ENCODE assay signal across 20 mouse cellular contexts in the genomic region with DNA sequence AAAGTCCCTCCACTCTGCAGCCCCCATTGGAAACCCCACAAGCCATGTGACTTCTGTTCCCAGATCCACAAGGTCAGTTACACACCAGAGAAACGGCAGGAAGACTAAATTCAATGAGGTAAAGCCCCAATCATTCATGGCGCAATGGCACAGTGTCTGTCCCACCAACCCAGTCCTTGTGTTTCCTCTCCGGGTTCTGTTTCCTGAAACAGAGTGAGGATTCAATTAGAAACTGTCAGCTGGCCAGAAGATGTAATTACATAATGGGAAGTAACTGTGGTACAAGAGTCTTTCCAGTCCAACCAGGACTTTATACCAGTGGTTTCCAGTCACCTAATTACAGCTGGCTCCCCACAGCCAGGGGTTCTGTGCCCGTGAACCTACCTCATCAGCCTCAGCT. TPM values are rescaled to one million over a fixed set of nuclear protein-coding genes. Genes with fewer than 3 reads are reported as not detected.
A peak's percentile ranks its signal among the peaks of the same experiment; 100 is the strongest.
DNase-seq lines count a peak whose midpoint lies in the region; ATAC-seq and TF ChIP-seq lines count a peak whose summit lies in the region.
"Had no signal": no experiment of that assay in that cellular context is flagged by ENCODE, and none has a peak within 500 bp of the region (broad histone marks: within the 10 kb centered on the region; RNA-seq: fewer than 3 reads in every experiment).

No protein-coding gene starts in this region.

- H3K4me3 ChIP-seq in liver, postnatal 0 days (ENCODE audit: low read depth, low read length), result no peak overlapping the region
- H3K4me3 ChIP-seq in liver, embryonic 12.5 days, result no peak overlapping the region
- H3K4me3 ChIP-seq: embryonic facial prominence, embryonic 12.5 days; forebrain, embryonic 12.5 days; heart, embryonic 13.5 days; hindbrain, embryonic 12.5 days had no signal

- H3K9ac ChIP-seq in liver, postnatal 0 days (replicated peaks), result no peak overlapping the region
- H3K9ac ChIP-seq in liver, embryonic 12.5 days, result no peak overlapping the region
- H3K9ac ChIP-seq: embryonic facial prominence, embryonic 12.5 days; forebrain, embryonic 12.5 days; heart, embryonic 13.5 days; hindbrain, embryonic 12.5 days had no signal

- no peaks in the 10 kb centered on the region for H3K9me3 ChIP-seq in liver, postnatal 0 days (ENCODE audit: low read length)
- no peaks in the 10 kb centered on the region for H3K9me3 ChIP-seq in liver, embryonic 12.5 days (replicated peaks)
- H3K9me3 ChIP-seq: embryonic facial prominence, embryonic 12.5 days; forebrain, embryonic 12.5 days; heart, embryonic 13.5 days; hindbrain, embryonic 12.5 days had no signal

- 29% methylated on average over 4 of the region's 4 CpGs for WGBS in liver, postnatal 0 days (ENCODE audit: insufficient replicate concordance)
- 29% methylated on average over 4 of the region's 4 CpGs for WGBS in liver, embryonic 12.5 days (ENCODE audit: insufficient replicate concordance)

- peak; percentile 33 for DNase-seq in kidney, adult 9 months
- DNase-seq in kidney, adult 18-20 months, result no peak
- no peak for DNase-seq in liver, postnatal 0 days
- DNase-seq in urinary bladder, postnatal 4 days (ENCODE audit: low spot score in 2 of 2), result no peak
- DNase-seq: adrenal gland, adult 2 months; adrenal gland, postnatal 36 days; cerebellum, adult 2 months; cerebellum, postnatal 10 days; embryo, embryonic 11 days; gastrocnemius, postnatal 10 days; heart, postnatal 36 days had no signal

- no peaks in the 10 kb centered on the region for H3K36me3 ChIP-seq in liver, postnatal 0 days (replicated peaks; ENCODE audit: insufficient read depth, low read length)
- no peaks in the 10 kb centered on the region for H3K36me3 ChIP-seq in liver, embryonic 12.5 days
- H3K36me3 ChIP-seq: embryonic facial prominence, embryonic 12.5 days; forebrain, embryonic 12.5 days; heart, embryonic 13.5 days; hindbrain, embryonic 12.5 days had no signal

- H3K4me2 ChIP-seq in liver, postnatal 0 days (ENCODE audit: low read depth, low read length), result no peak overlapping the region
- no peak overlapping the region for H3K4me2 ChIP-seq in liver, embryonic 12.5 days
- H3K4me2 ChIP-seq: embryonic facial prominence, embryonic 12.5 days; forebrain, embryonic 12.5 days; heart, embryonic 13.5 days; hindbrain, embryonic 12.5 days had no signal

- no peak for TF ChIP-seq EP300 in liver, postnatal 0 days (IDR thresholded peaks at IDR 0.05; ENCODE audit: low read depth)

- H3K27ac ChIP-seq in liver, postnatal 0 days (ENCODE audit: low read depth), result 0 out of 2 replicates have a peak overlapping the region, but pooled peaks have one; percentile 6
- H3K27ac ChIP-seq in liver, embryonic 12.5 days, result no peak overlapping the region
- H3K27ac ChIP-seq: embryonic facial prominence, embryonic 12.5 days; forebrain, embryonic 12.5 days; heart, embryonic 13.5 days; hindbrain, embryonic 12.5 days had no signal

- no peaks in the 10 kb centered on the region for H3K27me3 ChIP-seq in liver, postnatal 0 days (ENCODE audit: insufficient read depth, low read length)
- no peaks in the 10 kb centered on the region for H3K27me3 ChIP-seq in liver, embryonic 12.5 days (replicated peaks)
- H3K27me3 ChIP-seq: embryonic facial prominence, embryonic 12.5 days; forebrain, embryonic 12.5 days; heart, embryonic 13.5 days; hindbrain, embryonic 12.5 days had no signal

- TF ChIP-seq CTCF in liver, postnatal 0 days (IDR thresholded peaks at IDR 0.05; ENCODE audit: low read depth), result no peak

- no peak for ATAC-seq in liver, postnatal 0 days
- ATAC-seq in liver, embryonic 12.5 days, result no peak
- peak; percentile 95 for ATAC-seq in common myeloid progenitor, adult 5-6 weeks (replicated peaks; ENCODE audit: low read depth, poor library complexity, severe bottlenecking)
- ATAC-seq in granulocyte monocyte progenitor cell, adult 5-6 weeks (replicated peaks; ENCODE audit: poor library complexity, severe bottlenecking), result peak; percentile 92
- no peak for ATAC-seq in megakaryocyte-erythroid progenitor cell, adult 5-6 weeks (replicated peaks; ENCODE audit: low FRiP score, low TSS enrichment, poor library complexity, severe bottlenecking)
- ATAC-seq: forebrain, embryonic 16.5 days had no signal

- no peaks in the 10 kb centered on the region for H3K4me1 ChIP-seq in liver, postnatal 0 days (ENCODE audit: insufficient read depth)
- no peaks in the 10 kb centered on the region for H3K4me1 ChIP-seq in liver, embryonic 12.5 days

RNA-seq across cellular contexts. Expression of gene Ptprm, which starts 24.8 kb away (rescaled TPM):
- polyA plus RNA-seq in liver, postnatal 0 days (2015; fragmentation: Nextera tagmentation; extraction: Ambion mirVana), result 1.4 and 1.6 TPM in 2 replicates
- 2.5 and 2.6 TPM in 2 replicates for polyA plus RNA-seq in liver, embryonic 12.5 days (2016; fragmentation: Nextera tagmentation; extraction: Ambion mirVana)
- 0.14 TPM in 1 of 2 replicates, not detected in the other for total RNA-seq in common myeloid progenitor, adult 5-6 weeks (2017)
- total RNA-seq in granulocyte monocyte progenitor cell, adult 5-6 weeks (2014; fragmentation: Nextera tagmentation), result 0.15 TPM in 1 of 2 replicates, not detected in the other
- 0.36 and 0.52 TPM in 2 replicates for total RNA-seq in granulocyte monocyte progenitor cell, adult 5-6 weeks (2017)
- not detected in 2 replicates for total RNA-seq in megakaryocyte-erythroid progenitor cell, adult 5-6 weeks (2014; fragmentation: Nextera tagmentation)
- total RNA-seq in megakaryocyte-erythroid progenitor cell, adult 5-6 weeks (2017), result not detected in 2 replicates

Comparison
In these comparisons a context has a peak if more than half of its experiments do, and no peak if none do; other contexts are left out.
1. ATAC-seq: peak in common myeloid progenitor, adult 5-6 weeks (single experiment) and granulocyte monocyte progenitor cell, adult 5-6 weeks (single experiment); none in liver, postnatal 0 days (single experiment), liver, embryonic 12.5 days (single experiment) and megakaryocyte-erythroid progenitor cell, adult 5-6 weeks (single experiment).